Mouse (Mus musculus) testis, adult 2 months (tissue): ENCODE data around the gene Cryba2.

Experiments used
- CTCF ChIP-seq: fragments of 200-500 bp; IDR thresholded peaks from 2 replicates; pipeline ENCODE4 v1.5.1; 2012; ENCODE audit warnings: low read depth, mild to moderate bottlenecking, inconsistent platforms, low read length, moderate library complexity; ENCODE audit not compliant: control insufficient read depth, insufficient read depth, insufficient replicate concordance
- POLR2A ChIP-seq: fragments of 200-500 bp; IDR thresholded peaks from 2 replicates; pipeline ENCODE4 v1.6.1; 2012; ENCODE audit warnings: low read depth, mild to moderate bottlenecking, inconsistent platforms, low read length, moderate library complexity; ENCODE audit not compliant: control insufficient read depth

- TF ChIP-seq CTCF, result no peak
- no peak for TF ChIP-seq POLR2A
These were observed 36.6 kb downstream of the Cryba2 start for GRCm38 (mm10) chr1:74856439-74856720.
